ENCODE assay signal across 20 mouse cellular contexts in the genomic region with DNA sequence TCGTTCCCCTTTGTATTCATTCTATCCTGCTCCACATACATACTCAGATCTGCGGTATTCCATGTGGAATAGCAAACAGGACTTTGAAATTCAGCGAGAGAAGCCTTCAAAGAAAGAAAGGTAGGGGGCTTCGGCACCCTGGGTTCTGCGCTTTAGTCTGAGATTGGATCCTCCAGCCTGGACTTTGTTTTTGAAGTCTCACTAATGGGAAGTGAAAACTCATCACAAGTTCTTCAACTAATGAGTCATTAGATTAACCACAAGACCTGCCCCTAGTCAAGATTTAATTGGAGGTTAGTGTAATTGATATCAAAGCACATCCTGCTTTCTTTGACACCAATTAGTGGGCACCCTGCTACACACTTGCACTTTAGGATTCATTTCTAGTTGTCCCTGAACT.
DNase-seq lines count a peak whose midpoint lies in the region; ATAC-seq and TF ChIP-seq lines count a peak whose summit lies in the region.
"Had no signal": no experiment of that assay in that cellular context is flagged by ENCODE, and none has a peak within 500 bp of the region (broad histone marks: within the 10 kb centered on the region; RNA-seq: fewer than 3 reads in every experiment).

No protein-coding gene starts in this region.

- H3K27ac ChIP-seq in forebrain, embryonic 12.5 days = no peak overlapping the region
- H3K27ac ChIP-seq in forebrain, embryonic 10.5 days = no peak overlapping the region
- H3K27ac ChIP-seq in midbrain, embryonic 14.5 days (replicated peaks; ENCODE audit: low read depth, low read length) = no peak overlapping the region
- no peak overlapping the region for H3K27ac ChIP-seq in midbrain, postnatal 0 days (ENCODE audit: low read depth, low read length)
- H3K27ac ChIP-seq: embryonic facial prominence, embryonic 12.5 days; heart, adult 2 months; heart, embryonic 15.5 days; hindbrain, embryonic 13.5 days; hindbrain, postnatal 0 days had no signal

- no peak overlapping the region for H3K4me2 ChIP-seq in forebrain, embryonic 12.5 days
- H3K4me2 ChIP-seq in midbrain, embryonic 14.5 days (ENCODE audit: low read length) = no peak overlapping the region
- no peak overlapping the region for H3K4me2 ChIP-seq in midbrain, postnatal 0 days (ENCODE audit: low read depth, low read length, poor library complexity, severe bottlenecking)
- H3K4me2 ChIP-seq: embryonic facial prominence, embryonic 12.5 days; heart, embryonic 11.5 days; heart, embryonic 15.5 days; hindbrain, embryonic 13.5 days had no signal

- ATAC-seq in forebrain, embryonic 12.5 days (ENCODE audit: low FRiP score) = peak; percentile 75; the same call in 1 of the 2 replicates
- ATAC-seq in midbrain, embryonic 14.5 days (ENCODE audit: low FRiP score, low TSS enrichment) = peak; percentile 48; the same call in 1 of the 2 replicates
- no peak for ATAC-seq in midbrain, postnatal 0 days (ENCODE audit: low FRiP score)
- ATAC-seq: hindbrain, postnatal 0 days had no signal

- H3K4me3 ChIP-seq in forebrain, embryonic 12.5 days (replicated peaks) = no peak overlapping the region
- H3K4me3 ChIP-seq in forebrain, embryonic 10.5 days = no peak overlapping the region
- H3K4me3 ChIP-seq in midbrain, embryonic 14.5 days (replicated peaks; ENCODE audit: low read depth, low read length) = no peak overlapping the region
- H3K4me3 ChIP-seq in midbrain, postnatal 0 days (ENCODE audit: low read depth, low read length) = no peak overlapping the region
- H3K4me3 ChIP-seq: embryonic facial prominence, embryonic 12.5 days; heart, adult 2 months; heart, embryonic 15.5 days; hindbrain, embryonic 13.5 days had no signal

- 32% methylated on average over 5 of the region's 5 CpGs for WGBS in forebrain, embryonic 12.5 days
- WGBS in forebrain, embryonic 10.5 days = 49% methylated on average over 5 of the region's 5 CpGs
- 56% methylated on average over 5 of the region's 5 CpGs for WGBS in midbrain, embryonic 14.5 days
- 43% methylated on average over 5 of the region's 5 CpGs for WGBS in midbrain, postnatal 0 days

- DNase-seq in forebrain, embryonic 10.5 days (ENCODE audit: extremely low spot score, low spot score) = no peak
- DNase-seq in midbrain, embryonic 14.5 days = peak; percentile 42
- no peak for DNase-seq in midbrain, postnatal 0 days (ENCODE audit: low spot score)
- peak; percentile 1 for DNase-seq in forelimb bud, embryonic 11.5 days (ENCODE audit: low read depth, low spot score)
- DNase-seq in adrenal gland, adult (ENCODE audit: inconsistent age in 2 of 2, low spot score in 1 of 2) = no peak
- DNase-seq in cerebellum, postnatal 25 days = no peak
- DNase-seq: adrenal gland, adult 8-10 months; adrenal gland, postnatal 36 days; cerebellum, adult 11 months; cerebellum, adult 8-10 months; cerebellum, postnatal 14 days; gastrocnemius, postnatal 14 days; heart, adult 2 months; heart, postnatal 14 days had no signal

- H3K9me3 ChIP-seq in forebrain, embryonic 12.5 days = no peaks in the 10 kb centered on the region
- no peaks in the 10 kb centered on the region for H3K9me3 ChIP-seq in forebrain, embryonic 10.5 days
- no peaks in the 10 kb centered on the region for H3K9me3 ChIP-seq in midbrain, embryonic 14.5 days (ENCODE audit: control insufficient read depth, low read length)
- H3K9me3 ChIP-seq in midbrain, postnatal 0 days (ENCODE audit: low read length) = no peaks in the 10 kb centered on the region
- H3K9me3 ChIP-seq: embryonic facial prominence, embryonic 12.5 days; heart, embryonic 15.5 days; hindbrain, embryonic 13.5 days had no signal

- H3K36me3 ChIP-seq in forebrain, embryonic 12.5 days (replicated peaks) = no peaks in the 10 kb centered on the region
- no peaks in the 10 kb centered on the region for H3K36me3 ChIP-seq in forebrain, embryonic 10.5 days (replicated peaks)
- H3K36me3 ChIP-seq in midbrain, embryonic 14.5 days (ENCODE audit: control insufficient read depth, insufficient read depth, low read length) = no peaks in the 10 kb centered on the region
- H3K36me3 ChIP-seq in midbrain, postnatal 0 days (ENCODE audit: insufficient read depth, low read length) = no peaks in the 10 kb centered on the region
- H3K36me3 ChIP-seq: embryonic facial prominence, embryonic 12.5 days; heart, embryonic 15.5 days; hindbrain, embryonic 13.5 days had no signal

- no peak for TF ChIP-seq CTCF in midbrain, postnatal 0 days (IDR thresholded peaks at IDR 0.05)

- H3K4me1 ChIP-seq in forebrain, embryonic 12.5 days = peaks cover 2% of the 10 kb centered on the region; the same call in 1 of the 2 replicates
- H3K4me1 ChIP-seq in forebrain, embryonic 10.5 days = no peaks in the 10 kb centered on the region
- H3K4me1 ChIP-seq in midbrain, embryonic 14.5 days (ENCODE audit: control insufficient read depth, insufficient read depth, low read length) = no peaks in the 10 kb centered on the region
- no peaks in the 10 kb centered on the region for H3K4me1 ChIP-seq in midbrain, postnatal 0 days (ENCODE audit: insufficient read depth, low read length)
- H3K4me1 ChIP-seq: embryonic facial prominence, embryonic 12.5 days; heart, embryonic 15.5 days; hindbrain, embryonic 13.5 days had no signal

- no peaks in the 10 kb centered on the region for H3K27me3 ChIP-seq in forebrain, embryonic 12.5 days
- no peaks in the 10 kb centered on the region for H3K27me3 ChIP-seq in forebrain, embryonic 10.5 days (ENCODE audit: poor library complexity, severe bottlenecking)
- H3K27me3 ChIP-seq in midbrain, embryonic 14.5 days (ENCODE audit: control insufficient read depth, insufficient read depth, low read length) = no peaks in the 10 kb centered on the region
- no peaks in the 10 kb centered on the region for H3K27me3 ChIP-seq in midbrain, postnatal 0 days (ENCODE audit: insufficient read depth, low read length)
- H3K27me3 ChIP-seq: embryonic facial prominence, embryonic 12.5 days; heart, embryonic 15.5 days; hindbrain, embryonic 13.5 days had no signal

- H3K9ac ChIP-seq in forebrain, embryonic 12.5 days = no peak overlapping the region
- no peak overlapping the region for H3K9ac ChIP-seq in midbrain, embryonic 14.5 days (replicated peaks; ENCODE audit: low read length)
- H3K9ac ChIP-seq in midbrain, postnatal 0 days (replicated peaks; ENCODE audit: low read length, poor library complexity, severe bottlenecking) = no peak overlapping the region
- H3K9ac ChIP-seq: embryonic facial prominence, embryonic 12.5 days; heart, embryonic 15.5 days; hindbrain, embryonic 13.5 days had no signal

Comparison
In these comparisons a context has a peak if more than half of its experiments do, and no peak if none do; other contexts are left out.
1. DNase-seq: peak in midbrain, embryonic 14.5 days (single experiment) and forelimb bud, embryonic 11.5 days (single experiment); none in forebrain, embryonic 10.5 days (single experiment), midbrain, postnatal 0 days (single experiment), adrenal gland, adult (0 of 2) and cerebellum, postnatal 25 days (0 of 2).